Mouse (Mus musculus): ENCODE results near the gene Hsd17b12.
A peak's percentile ranks its signal among the peaks of the same experiment; 100 is the strongest.

Gene Hsd17b12

GRCm38 (mm10) chr2:94157592-94158519 is at the start of gene Hsd17b12:
Hsd17b12 (minus strand) TSS chr2:94157964.
- DNase-seq, result peak; percentile 100

GRCm38 (mm10) chr2:94184906-94185305 is 27.1 kb upstream of the Hsd17b12 start:
- no peak for DNase-seq

- no peak for DNase-seq
Measured at GRCm38 (mm10) chr2:94184142-94184541, 26.4 kb upstream of the Hsd17b12 start.

- DNase-seq, result no peak
Measured at GRCm38 (mm10) chr2:94179030-94179407, 21.3 kb upstream of the Hsd17b12 start.

- peak; percentile 89 to 92 for DNase-seq
Measured at GRCm38 (mm10) chr2:94178321-94179029, 20.7 kb upstream of the Hsd17b12 start.

- DNase-seq, result no peak
Measured at GRCm38 (mm10) chr2:94177294-94177693, 19.5 kb upstream of the Hsd17b12 start.

- no peak for DNase-seq
Measured at GRCm38 (mm10) chr2:94176381-94176780, 18.6 kb upstream of the Hsd17b12 start.

- DNase-seq, result no peak
Measured at GRCm38 (mm10) chr2:94173549-94173948, 15.8 kb upstream of the Hsd17b12 start.

- no peak for DNase-seq
Measured at GRCm38 (mm10) chr2:94163207-94163606, 5.4 kb upstream of the Hsd17b12 start.

- DNase-seq, result no peak
Measured at GRCm38 (mm10) chr2:94162141-94162540, 4.4 kb upstream of the Hsd17b12 start.

- no peak for DNase-seq
Measured at GRCm38 (mm10) chr2:94158520-94158884, 738 bp upstream of the Hsd17b12 start.

- no peak for DNase-seq
Measured at GRCm38 (mm10) chr2:94157051-94157450, 713 bp downstream of the Hsd17b12 start.

- DNase-seq, result no peak
Measured at GRCm38 (mm10) chr2:94145146-94145542, 12.6 kb downstream of the Hsd17b12 start.

GRCm38 (mm10) chr2:94144520-94145145 is 13.1 kb downstream of the Hsd17b12 start:
- no peak for DNase-seq

GRCm38 (mm10) chr2:94141293-94141692 is 16.5 kb downstream of the Hsd17b12 start:
- DNase-seq, result peak; percentile 34 to 58

- no peak for DNase-seq
Measured at GRCm38 (mm10) chr2:94138469-94139390, 19.0 kb downstream of the Hsd17b12 start.

- no peak for DNase-seq
Measured at GRCm38 (mm10) chr2:94136837-94137236, 20.9 kb downstream of the Hsd17b12 start.

- DNase-seq, result no peak
Measured at GRCm38 (mm10) chr2:94128496-94128895, 29.3 kb downstream of the Hsd17b12 start.

- no peak for DNase-seq
Measured at GRCm38 (mm10) chr2:94122182-94123041, 35.4 kb downstream of the Hsd17b12 start.

GRCm38 (mm10) chr2:94103758-94104157 is 54.0 kb downstream of the Hsd17b12 start:
- no peak for DNase-seq

- DNase-seq, result no peak
Measured at GRCm38 (mm10) chr2:94089901-94090300, 67.9 kb downstream of the Hsd17b12 start.

All from kidney, postnatal 25 days (tissue).